Mouse (Mus musculus): Measurements from ENCODE around the gene Sox8. TPM values are rescaled to one million over a fixed set of nuclear protein-coding genes. Genes with fewer than 3 reads are reported as not detected.

Sox8 gene
- total and polyA plus RNA-seq, 3 experiments = not detected

- Histone ChIP-seq H3K27me3 (ENCODE audit: control insufficient read depth in 1 of 2, insufficient read depth in 2 of 2, low read length in 2 of 2) (peaks cover 1 to 6% of the 10 kb centered on the region in 2 experiments; a peak in 2 of 4 replicates), H3K27ac (ENCODE audit: control insufficient read depth, low read depth, low read length) (no peak overlapping the region), H3K79me2 (ENCODE audit: control insufficient read depth, insufficient read depth, low read length, poor library complexity) (no peaks in the 10 kb centered on the region), H3K36me3 (ENCODE audit: control insufficient read depth in 1 of 2, insufficient read depth in 2 of 2, low read length in 2 of 2) (no peaks in the 10 kb centered on the region), H3K9ac (ENCODE audit: control insufficient read depth, low read depth, low read length, poor library complexity, severe bottlenecking) (no peak overlapping the region), H3K4me1 (ENCODE audit: control insufficient read depth in 1 of 2, insufficient read depth in 2 of 2, low read length in 2 of 2) (no peaks in the 10 kb centered on the region), H3K9me3 (replicated peaks; ENCODE audit: insufficient read depth, low read length) (no peaks in the 10 kb centered on the region), H3K4me3 (ENCODE audit: control insufficient read depth in 1 of 2, insufficient read depth in 1 of 2, low read depth in 2 of 2, low read length in 2 of 2) (no peak overlapping the region)
- TF ChIP-seq BHLHE40 (IDR thresholded peaks at IDR 0.05; ENCODE audit: borderline replicate concordance, low read depth, low read length) (no peak), USF1 (IDR thresholded peaks at IDR 0.05; ENCODE audit: low read depth, low read length) (no peak), TCF12 (IDR thresholded peaks at IDR 0.05; ENCODE audit: low read depth, low read length) (no peak), CHD2 (IDR thresholded peaks at IDR 0.05; ENCODE audit: low read length) (no peak), ZC3H11A (IDR thresholded peaks at IDR 0.05; ENCODE audit: low read depth, low read length) (no peak), RCOR1 (IDR thresholded peaks at IDR 0.05; ENCODE audit: low read depth, low read length) (no peak), ZNF384 (IDR thresholded peaks at IDR 0.05; ENCODE audit: low read depth, low read length) (no peak), MXI1 (IDR thresholded peaks at IDR 0.05; ENCODE audit: low read depth, low read length) (no peak), MAFK (IDR thresholded peaks at IDR 0.05; ENCODE audit: borderline replicate concordance, low read depth, low read length) (no peak), MAX (IDR thresholded peaks at IDR 0.05; ENCODE audit: low read length) (no peak), ZMIZ1 (IDR thresholded peaks at IDR 0.05; ENCODE audit: low read depth, low read length) (no peak), HCFC1 (IDR thresholded peaks at IDR 0.05; ENCODE audit: low read depth, low read length) (no peak)
- no peak for DNase-seq (ENCODE audit: low read depth, low spot score)
Observed at GRCm38 (mm10) chr17:25550020-25550419, 20.5 kb downstream of the Sox8 start.

DNA sequence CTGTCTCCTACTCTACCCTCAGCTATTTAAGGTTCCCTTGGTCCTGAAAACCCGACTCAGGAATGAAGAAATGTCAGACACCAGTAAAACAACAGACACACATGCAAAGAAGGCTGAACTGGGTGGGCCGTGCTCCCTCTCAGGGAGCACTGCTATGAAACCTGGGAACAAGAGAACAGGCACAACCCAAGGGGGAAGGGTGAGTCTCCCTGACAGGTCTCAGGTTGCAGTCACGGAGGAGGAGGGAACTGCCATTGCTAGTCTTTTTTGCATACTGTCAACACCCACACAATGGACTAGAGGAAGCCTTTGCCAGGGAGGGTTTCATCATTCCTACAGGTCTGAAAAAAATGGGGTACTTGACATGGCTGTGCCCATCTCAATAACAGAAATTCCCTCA is 23.5 kb downstream of the Sox8 start:
- no peak overlapping the region for H3K27ac ChIP-seq (ENCODE audit: control insufficient read depth, low read depth, low read length)
- H3K9ac ChIP-seq (ENCODE audit: control insufficient read depth, low read depth, low read length, poor library complexity, severe bottlenecking) = no peak overlapping the region
- no peak overlapping the region for H3K4me3 ChIP-seq (ENCODE audit: control insufficient read depth in 1 of 2, insufficient read depth in 1 of 2, low read depth in 2 of 2, low read length in 2 of 2)
- H3K9me3 ChIP-seq (replicated peaks; ENCODE audit: insufficient read depth, low read length) = no peaks in the 10 kb centered on the region
- no peak for DNase-seq (ENCODE audit: low read depth, low spot score)
- no peaks in the 10 kb centered on the region for H3K36me3 ChIP-seq (ENCODE audit: control insufficient read depth in 1 of 2, insufficient read depth in 2 of 2, low read length in 2 of 2)
- H3K79me2 ChIP-seq (ENCODE audit: control insufficient read depth, insufficient read depth, low read length, poor library complexity) = no peaks in the 10 kb centered on the region
- no peak for TF ChIP-seq POLR2AphosphoS5 (IDR thresholded peaks at IDR 0.05; ENCODE audit: borderline replicate concordance, low read depth, low read length)
- peaks cover 1 to 13% of the 10 kb centered on the region in 2 experiments; a peak in 3 of 4 replicates for H3K27me3 ChIP-seq (ENCODE audit: control insufficient read depth in 1 of 2, insufficient read depth in 2 of 2, low read length in 2 of 2)
- H3K4me1 ChIP-seq (ENCODE audit: control insufficient read depth in 1 of 2, insufficient read depth in 2 of 2, low read length in 2 of 2) = no peaks in the 10 kb centered on the region

GRCm38 (mm10) chr17:25541768-25542167 is 28.7 kb downstream of the Sox8 start:
- Histone ChIP-seq H3K9ac (ENCODE audit: control insufficient read depth, low read depth, low read length, poor library complexity, severe bottlenecking) (no peak overlapping the region), H3K4me3 (ENCODE audit: control insufficient read depth in 1 of 2, insufficient read depth in 1 of 2, low read depth in 2 of 2, low read length in 2 of 2) (no peak overlapping the region), H3K27ac (ENCODE audit: control insufficient read depth, low read depth, low read length) (no peak overlapping the region), H3K36me3 (ENCODE audit: control insufficient read depth in 1 of 2, insufficient read depth in 2 of 2, low read length in 2 of 2) (no peaks in the 10 kb centered on the region), H3K27me3 (ENCODE audit: control insufficient read depth in 1 of 2, insufficient read depth in 2 of 2, low read length in 2 of 2) (peaks cover 0 to 15% of the 10 kb centered on the region in 2 experiments; a peak in 2 of 4 replicates), H3K79me2 (ENCODE audit: control insufficient read depth, insufficient read depth, low read length, poor library complexity) (no peaks in the 10 kb centered on the region), H3K4me1 (ENCODE audit: control insufficient read depth in 1 of 2, insufficient read depth in 2 of 2, low read length in 2 of 2) (no peaks in the 10 kb centered on the region), H3K9me3 (replicated peaks; ENCODE audit: insufficient read depth, low read length) (no peaks in the 10 kb centered on the region)
- TF ChIP-seq E2F4 (IDR thresholded peaks at IDR 0.05; ENCODE audit: borderline replicate concordance, low read depth, low read length) (no peak), POLR2AphosphoS5 (IDR thresholded peaks at IDR 0.05; ENCODE audit: borderline replicate concordance, low read depth, low read length) (no peak), CHD1 (IDR thresholded peaks at IDR 0.05; ENCODE audit: low read depth, low read length) (no peak), ZMIZ1 (IDR thresholded peaks at IDR 0.05; ENCODE audit: low read depth, low read length) (no peak), TBP (IDR thresholded peaks at IDR 0.05; ENCODE audit: low read depth, low read length) (no peak)
- DNase-seq (ENCODE audit: low read depth, low spot score) = no peak
